Mouse (Mus musculus): ENCODE results near the gene Supt3. TPM values are rescaled to one million over a fixed set of nuclear protein-coding genes. Genes with fewer than 3 reads are reported as not detected.

Supt3 gene
- total RNA-seq, 2 experiments from 2014 or later: 11.0 to 12.0 TPM

DNA sequence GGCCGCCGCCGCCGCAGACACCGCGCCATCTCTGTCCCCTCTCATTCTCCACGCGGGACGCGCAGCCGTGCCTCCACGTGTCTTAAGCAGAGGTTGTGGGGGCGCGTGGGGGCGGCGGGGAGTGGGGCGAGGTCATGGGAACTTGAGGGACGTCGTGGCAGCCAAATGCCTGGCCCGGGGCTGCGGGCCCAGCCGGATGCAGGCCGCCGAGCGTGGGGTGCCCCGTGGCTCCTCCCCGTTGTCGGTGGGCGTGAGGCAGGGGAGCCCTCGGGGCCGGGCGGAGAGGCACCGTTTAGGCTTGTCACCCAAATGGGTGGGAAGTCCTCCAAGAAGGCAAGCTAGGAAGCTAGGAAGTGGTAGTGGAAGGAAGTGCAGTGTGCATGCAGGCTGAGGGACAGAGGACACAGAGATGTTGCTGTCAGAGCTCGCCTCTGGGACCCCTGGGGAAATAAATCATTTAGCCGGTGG lies 419 bp downstream of the Supt3 start:
- peak; percentile 54 for DNase-seq (ENCODE audit: low spot score)
- intact Hi-C loops (cut with DNase I): loop anchor here (2.0 kb wide), 1 partner anchor 43 kb away; no protein-coding TSS in a partner anchor

DNA sequence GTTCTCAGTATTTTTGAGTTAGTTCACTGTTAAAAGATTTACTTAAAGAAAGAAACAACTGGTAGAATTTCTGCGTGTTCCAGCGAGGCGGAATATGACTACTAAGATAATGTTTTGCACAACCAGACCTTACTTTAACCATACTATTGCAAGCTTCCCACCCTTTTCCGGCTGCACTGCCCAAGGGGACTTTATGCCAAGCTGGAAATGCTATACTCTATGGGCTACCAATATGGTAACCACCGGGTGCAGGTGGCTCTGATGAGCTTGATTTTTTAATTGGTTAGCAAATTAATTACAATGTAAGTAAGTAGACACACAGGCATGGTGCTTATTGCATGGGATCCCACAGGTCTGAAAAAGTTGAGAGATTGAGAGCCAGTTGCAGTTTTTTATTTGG lies 1.2 kb downstream of the Supt3 start:
- intact Hi-C loops (cut with DNase I): no loop called here
- no peak for DNase-seq (ENCODE audit: low spot score)

DNA sequence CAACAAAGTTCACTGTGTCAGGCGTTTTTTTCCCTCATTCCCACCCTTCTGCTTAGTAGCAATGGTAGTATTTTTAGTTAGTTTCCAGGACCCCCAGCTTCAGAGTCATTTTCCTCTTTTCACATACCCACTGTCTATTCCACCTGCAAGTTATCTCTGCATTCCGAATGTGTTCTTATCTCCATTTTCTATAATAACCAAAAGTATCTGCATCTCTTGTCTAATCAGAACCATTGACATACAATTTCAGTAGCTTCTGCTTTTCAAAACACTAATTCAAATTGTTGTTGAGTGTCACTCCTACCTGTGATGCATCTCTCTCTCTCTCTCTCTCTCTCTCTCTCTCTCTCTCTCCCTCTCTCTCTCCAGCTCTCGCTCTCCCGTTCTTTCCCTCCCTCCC lies 3.4 kb downstream of the Supt3 start:
- intact Hi-C loops (cut with DNase I): no loop called here
- DNase-seq (ENCODE audit: low spot score): no peak

DNA sequence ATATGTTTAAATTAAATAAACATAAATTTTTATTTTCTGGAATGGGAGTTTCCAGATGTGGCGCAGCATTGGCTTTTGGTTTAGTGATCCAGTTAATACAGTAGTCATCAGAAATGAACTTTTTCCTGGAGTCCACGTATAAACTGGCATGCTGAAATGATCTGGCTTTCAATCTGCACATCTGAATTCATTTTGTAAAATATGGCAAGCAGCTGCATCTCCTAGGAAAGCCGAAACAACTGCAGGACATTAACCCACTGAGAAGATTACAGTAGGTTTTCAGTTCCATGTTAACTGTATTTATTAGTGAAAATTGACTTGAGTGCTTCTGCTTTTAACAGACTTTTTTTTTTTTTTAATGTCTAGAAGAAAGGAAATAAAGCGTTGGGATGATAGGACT lies 5.4 kb downstream of the Supt3 start:
- DNase-seq (ENCODE audit: low spot score): no peak
- intact Hi-C loops (cut with DNase I): no loop called here

DNA sequence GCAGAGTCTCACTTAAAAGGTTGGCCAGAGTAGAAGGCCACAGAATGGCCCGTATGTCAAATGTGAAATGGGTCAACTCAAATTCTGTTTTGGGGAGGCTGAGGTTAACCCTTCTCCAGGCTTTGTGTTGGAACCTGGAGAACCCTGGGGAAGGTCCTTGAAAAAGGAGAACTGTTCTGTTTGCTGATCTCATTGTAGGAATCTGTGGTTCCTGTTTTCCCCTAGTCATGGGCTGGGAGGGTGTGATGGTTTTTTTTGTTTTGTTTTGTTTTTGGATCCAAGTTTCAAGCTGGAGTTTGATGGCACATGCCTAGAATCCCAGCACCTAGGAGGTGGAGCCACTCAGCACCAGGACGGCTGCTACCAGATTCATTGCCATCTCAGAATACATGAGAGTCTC lies 6.2 kb downstream of the Supt3 start:
- intact Hi-C loops (cut with DNase I): no loop called here
- DNase-seq (ENCODE audit: low spot score): no peak

DNA sequence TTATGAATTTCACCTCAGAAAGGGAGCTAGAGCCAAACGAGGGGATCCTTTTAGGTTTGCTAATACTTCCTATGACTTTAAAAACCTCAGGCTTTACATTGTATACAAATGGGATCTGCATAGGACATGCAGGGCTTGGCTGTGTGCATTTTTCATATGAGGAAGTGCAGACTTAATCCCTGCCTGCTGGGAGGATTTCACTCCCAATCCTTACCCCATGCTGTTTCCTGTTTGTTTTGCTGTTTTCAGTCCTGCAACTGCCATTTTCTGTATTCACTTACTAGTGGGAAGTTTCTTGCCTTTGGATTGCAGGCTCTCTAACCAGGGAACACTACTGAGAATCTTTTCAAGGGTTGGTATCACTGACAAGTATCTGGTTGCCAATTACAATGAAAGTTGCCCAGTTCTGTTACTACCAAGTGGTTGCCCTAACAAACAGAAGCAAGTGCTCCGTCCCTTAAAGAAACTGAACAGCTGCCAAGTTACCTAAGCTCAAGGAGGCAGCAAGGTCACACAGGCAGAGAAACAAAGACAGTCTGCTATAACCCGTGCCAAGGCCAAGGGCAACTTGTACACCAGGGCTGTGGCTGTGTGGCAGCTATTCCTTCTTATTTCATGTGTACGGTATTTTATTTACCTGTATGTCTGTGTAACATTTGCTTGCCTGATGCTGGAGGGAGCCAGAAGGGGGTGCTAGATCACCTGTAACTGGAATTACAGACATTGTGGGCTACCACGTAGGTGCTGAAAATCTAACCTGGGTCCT lies 12.2 kb downstream of the Supt3 start:
- intact Hi-C loops (cut with DNase I): no loop called here
- DNase-seq (ENCODE audit: low spot score): no peak

DNA sequence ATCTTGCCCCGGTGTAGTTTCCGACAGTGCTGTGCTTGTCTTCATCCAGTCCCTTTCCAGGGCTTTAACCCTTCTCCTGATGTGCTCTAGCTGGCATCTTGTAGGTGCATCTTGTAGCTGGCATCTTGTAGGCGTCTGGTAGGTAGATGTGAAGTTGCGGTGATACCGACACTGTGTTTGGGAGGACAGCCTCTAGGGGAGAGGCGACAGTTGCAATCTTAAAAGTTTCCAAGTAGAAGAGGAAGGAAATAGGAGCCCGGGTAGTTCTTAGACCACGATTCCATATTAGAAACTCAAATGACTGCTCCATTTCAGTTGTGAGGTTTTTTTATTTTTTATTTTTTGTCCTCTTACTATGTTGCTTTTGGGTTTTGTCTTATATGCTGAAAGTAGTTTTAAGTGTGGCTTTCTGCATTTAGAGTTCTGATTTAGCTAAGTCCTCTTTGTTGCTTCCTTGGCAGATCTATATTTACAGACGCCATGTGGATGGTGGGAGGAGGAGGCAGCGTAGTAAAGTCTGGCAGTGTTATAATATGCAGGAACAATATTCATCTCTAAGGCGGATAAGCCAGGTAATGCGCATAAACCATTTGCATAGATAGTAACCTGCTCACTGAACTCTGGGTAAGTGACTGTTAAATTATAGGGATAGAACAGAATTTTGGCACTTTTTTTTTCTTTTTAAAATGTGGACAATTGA lies 15.4 kb downstream of the Supt3 start:
- DNase-seq (ENCODE audit: low spot score): no peak
- intact Hi-C loops (cut with DNase I): no loop called here

DNA sequence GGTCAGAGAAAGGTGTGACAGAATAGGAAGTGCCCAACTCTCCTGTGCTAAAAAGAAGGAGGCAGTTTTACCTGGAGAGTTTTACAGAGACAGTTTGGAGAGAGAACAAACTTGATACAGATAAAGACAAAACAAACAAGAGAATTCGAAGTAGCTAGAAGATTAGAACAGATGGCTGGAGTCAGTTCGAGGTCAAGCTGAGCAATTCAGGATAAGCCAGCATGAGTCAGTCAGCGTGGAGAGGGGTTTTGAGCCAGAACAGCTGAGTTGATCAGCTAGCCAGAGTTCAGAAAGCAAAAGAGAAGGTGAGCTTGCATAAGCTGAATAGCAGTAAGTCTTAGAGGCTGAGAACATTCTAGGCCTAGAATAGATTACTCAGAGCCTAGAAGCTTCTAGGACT lies 20.4 kb downstream of the Supt3 start:
- DNase-seq (ENCODE audit: low spot score): no peak

DNA sequence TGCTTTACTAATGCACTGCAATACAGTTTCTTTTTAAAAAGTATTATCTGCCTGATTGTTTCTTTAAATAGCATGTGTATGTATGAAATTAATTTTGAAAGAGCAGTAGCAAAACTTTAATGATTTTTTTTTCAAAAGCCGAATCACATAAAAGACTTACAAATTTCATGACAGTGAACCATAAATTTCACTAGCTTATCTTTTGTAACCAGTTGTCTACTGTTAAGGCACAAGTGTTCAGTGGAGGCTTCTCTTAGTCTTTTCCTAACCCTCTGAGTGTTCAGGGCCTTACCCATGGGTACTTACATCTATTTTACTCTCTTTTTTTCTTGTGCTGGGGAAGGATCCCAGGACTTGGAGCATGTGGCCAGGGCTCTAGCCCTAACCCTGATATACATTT lies 30.1 kb downstream of the Supt3 start:
- intact Hi-C loops (cut with DNase I): no loop called here

More for the DNA sequence above, 20.4 kb downstream of the Supt3 start:
- intact Hi-C loops (cut with DNase I): no loop called here

DNA sequence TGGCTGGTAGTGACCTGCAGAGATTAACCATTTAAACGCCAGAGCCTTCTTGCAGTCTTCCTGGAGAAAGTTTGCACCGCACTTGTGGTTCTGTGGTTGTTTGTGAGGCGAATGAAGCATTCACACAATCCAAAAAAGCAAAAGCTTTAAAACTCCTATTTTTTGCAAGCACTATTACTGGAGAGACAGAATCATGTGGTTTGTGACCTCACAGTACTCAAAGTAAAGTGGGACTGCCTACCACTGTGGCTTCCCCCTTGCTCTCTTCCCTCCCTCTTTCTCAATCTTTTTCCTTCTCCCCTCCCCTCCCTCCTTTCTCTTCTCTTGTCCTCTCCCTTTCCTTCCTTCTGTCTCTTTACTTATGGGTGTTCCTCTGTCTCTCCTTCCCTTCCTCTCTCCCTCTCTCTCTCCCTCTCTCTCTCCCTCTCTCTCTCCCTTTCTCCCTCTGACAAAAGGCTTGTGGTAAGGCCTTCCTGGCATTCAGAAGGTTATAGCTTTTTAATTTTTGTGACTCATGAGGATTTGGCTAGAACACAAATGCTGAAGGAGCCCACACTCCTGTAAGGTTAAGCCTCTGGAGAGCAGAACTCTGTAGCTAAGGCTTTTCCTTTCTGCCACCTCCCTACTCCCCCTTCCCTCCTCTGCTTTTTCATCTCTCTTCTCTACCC lies 37.7 kb downstream of the Supt3 start, which contains the start of gene Runx2:
TSS of gene Runx2 (minus strand) at position 290 of the 668 bp plus-strand sequence.
- no peak for DNase-seq (ENCODE audit: low spot score)
- intact Hi-C loops (cut with DNase I): no loop called here

More for the DNA sequence above, 30.1 kb downstream of the Supt3 start:
- DNase-seq (ENCODE audit: low spot score): no peak

DNA sequence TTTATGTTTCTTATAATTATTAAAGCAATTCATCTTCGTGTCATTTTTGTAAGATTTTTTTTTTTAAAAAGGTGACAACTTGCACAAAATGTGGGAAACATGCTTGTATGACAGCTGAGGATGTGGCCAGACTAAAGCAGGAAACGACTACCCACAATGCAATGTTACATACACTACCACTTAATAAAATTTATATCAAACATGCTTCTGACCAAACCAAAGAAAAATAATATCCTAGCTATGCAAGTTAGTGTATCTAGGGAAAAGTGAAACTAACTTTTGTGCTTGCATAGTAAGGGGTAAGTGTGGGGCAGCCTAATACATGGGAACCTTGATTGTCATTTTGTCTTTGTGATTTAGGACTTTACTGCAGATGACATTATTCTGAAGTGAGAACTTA lies 41.9 kb downstream of the Supt3 start:
- intact Hi-C loops (cut with DNase I): no loop called here
- no peak for DNase-seq (ENCODE audit: low spot score)

DNA sequence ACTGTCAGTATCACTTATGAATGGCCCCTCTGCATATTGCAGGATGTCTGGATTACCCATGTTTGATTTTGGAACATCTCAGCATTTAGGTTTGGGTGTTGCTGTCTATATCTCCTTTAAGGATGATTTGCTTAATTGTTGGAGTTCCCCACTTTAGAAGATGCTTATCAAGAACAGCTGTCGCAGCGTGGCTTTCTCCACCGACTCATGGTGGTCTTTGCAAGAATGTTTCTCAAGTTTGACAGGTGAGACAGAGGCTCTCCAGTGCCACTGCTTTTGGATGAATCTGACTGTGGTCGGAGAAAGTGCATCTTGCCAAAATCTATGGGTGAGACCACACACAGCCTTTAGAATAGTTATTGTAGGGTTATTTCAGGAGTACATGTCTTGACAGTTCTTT lies 42.9 kb downstream of the Supt3 start:
- intact Hi-C loops (cut with DNase I): no loop called here
- no peak for DNase-seq (ENCODE audit: low spot score)

DNA sequence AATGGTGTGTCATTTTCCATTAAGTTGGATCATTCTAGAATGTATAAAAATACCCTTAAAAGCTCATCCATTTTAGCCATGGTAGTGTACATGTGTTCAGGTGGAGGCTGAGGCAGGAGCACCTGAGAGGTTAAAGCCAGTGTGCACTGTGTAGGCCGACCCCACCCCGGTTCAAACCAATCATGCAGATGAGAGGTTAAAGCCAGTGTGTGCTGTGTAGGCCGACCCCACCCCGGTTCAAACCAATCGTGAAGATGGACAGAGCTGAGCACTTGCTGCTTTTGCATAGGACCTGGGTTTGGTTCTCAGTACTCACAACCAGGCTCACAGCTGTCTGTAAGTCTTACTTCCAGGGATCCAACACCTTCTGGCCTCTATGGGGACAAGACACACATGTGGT lies 45.0 kb downstream of the Supt3 start:
- intact Hi-C loops (cut with DNase I): no loop called here
- DNase-seq (ENCODE audit: low spot score): no peak

DNA sequence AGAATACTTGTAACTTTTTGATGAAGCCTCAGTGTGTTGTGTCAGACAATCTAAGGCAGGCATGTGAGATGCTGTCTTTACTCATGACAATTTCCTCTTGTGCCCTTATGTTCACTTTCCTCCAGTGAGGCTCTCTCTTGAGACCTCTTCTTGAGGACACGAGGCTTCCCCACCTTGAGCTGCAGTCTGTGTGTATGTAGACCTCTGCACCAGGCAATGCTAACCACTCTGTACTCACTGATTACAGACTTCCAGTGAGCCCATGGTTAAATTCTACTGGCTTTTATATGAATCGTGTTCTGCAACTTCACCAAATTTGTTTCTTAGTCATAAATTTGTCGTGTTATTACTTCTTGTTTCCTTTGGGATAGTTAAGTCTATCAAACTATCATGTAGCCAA lies 50.2 kb downstream of the Supt3 start:
- intact Hi-C loops (cut with DNase I): no loop called here
- no peak for DNase-seq (ENCODE audit: low spot score)

DNA sequence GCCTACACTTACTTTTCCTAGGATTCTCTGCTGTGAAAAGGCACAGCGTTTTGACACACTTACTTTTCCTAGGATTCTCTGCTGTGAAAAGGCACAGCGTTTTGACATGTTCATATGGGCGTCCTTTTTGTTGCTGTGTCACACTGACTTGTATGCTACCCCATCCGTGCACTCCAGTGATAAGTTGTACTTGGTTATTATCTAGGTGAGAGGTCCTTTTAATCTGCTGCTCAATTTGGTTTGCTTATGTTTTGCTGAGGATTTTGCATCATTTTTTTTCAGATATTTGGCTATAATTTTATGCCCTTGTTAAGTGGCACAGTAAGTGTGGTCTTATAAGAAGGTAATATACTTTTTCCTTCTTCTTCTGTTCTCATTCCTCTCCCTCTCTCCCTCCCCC lies 51.0 kb downstream of the Supt3 start:
- intact Hi-C loops (cut with DNase I): no loop called here
- no peak for DNase-seq (ENCODE audit: low spot score)

DNA sequence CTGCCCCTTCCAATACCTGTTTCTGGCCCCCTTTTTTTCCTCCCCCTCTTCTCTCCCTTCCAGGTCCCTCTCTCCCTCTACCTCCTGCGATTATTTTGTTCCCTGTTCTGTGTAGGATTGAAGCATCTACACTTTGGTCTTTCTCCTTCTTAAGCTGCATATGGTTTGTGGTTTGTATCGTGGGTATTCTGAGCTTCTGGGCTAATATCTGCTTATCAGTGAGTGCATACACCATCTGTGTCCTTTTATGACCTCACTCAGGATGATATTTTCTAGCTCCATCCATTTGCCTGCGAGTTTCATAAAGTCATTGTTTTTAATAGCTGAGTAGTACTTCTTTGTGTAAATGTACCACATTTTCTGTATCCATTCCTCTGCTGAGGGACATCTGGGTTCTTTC lies 52.6 kb downstream of the Supt3 start:
- no peak for DNase-seq (ENCODE audit: low spot score)
- intact Hi-C loops (cut with DNase I): no loop called here

DNA sequence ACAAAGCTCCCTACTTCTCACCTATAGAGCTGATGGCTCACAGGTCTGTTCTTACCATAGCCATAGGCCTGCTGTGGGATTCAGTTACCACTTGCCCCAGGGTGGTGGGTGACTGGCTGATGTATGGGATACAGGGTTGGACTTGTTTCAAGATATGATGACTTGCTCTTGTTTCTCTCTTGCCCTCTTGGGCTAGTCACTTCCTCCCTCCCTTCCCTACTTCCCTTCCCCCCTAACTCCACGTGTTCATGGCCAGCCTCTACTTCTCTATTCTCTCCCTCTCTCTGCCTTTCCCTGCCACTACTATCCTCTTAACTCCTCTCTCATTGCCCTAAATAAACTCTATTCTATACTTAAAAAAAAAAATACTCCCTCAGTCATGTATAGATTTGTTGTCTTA lies 54.2 kb downstream of the Supt3 start:
- intact Hi-C loops (cut with DNase I): no loop called here
- DNase-seq (ENCODE audit: low spot score): no peak

DNA sequence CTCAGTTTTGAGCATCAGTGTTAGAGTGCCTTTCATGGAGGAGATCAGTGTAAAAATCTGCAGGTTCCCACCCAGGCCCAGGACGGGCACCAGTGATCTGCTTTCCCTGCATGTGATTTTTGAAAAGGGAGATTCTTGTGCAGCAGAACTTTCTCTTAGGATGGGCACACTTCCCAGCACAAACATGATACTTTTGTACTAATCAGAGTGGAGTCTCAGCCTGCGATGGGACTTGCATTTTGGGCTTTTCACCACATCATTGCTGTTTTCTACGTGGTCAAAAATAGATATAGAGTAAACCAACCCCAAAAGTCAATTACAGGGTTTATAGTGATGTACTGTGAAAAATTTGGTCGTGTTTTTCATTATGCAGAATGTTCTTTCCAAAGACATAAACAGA lies 65.2 kb downstream of the Supt3 start:
- DNase-seq (ENCODE audit: low spot score): no peak
- intact Hi-C loops (cut with DNase I): no loop called here

DNA sequence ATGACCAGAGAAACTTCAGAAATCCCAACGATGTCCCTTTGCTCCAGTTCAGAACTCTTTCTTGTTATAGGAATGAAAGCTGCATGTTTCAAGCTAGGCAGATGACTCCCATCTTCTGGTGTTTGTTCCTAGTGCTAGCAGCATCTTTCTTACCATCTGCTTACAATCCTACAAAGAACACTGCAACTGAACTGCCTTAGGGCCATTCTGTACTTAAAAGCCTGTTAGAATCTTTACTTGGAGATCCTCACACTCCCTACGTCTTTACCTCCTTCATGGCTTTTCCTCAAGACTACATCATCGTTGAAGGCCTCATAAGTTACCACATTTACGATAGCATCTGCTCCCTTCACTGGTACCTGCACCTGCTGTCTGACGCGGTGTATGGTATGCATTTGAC lies 86.2 kb downstream of the Supt3 start:
- intact Hi-C loops (cut with DNase I): no loop called here

DNA sequence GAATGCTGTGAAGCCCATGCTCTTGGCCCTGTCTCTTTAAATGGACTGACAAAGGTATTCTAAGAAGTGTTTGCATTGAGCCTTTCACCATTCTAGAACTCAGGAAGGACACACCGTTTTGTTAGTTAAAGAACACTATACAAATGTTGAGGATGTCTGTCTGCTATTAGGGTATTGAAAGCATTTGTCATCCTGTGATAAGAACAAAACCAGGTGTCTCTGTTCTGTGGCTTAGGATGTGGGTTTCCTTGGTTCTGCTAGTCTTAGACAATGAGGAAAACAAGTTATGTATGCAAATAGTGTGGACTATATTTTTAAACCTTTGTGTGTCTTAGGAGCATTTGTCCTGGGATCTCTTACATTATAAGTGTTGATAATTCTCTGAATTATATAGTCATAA lies 116.6 kb downstream of the Supt3 start:
- intact Hi-C loops (cut with DNase I): no loop called here

More for the DNA sequence above, 86.2 kb downstream of the Supt3 start:
- no peak for DNase-seq (ENCODE audit: low spot score)

DNA sequence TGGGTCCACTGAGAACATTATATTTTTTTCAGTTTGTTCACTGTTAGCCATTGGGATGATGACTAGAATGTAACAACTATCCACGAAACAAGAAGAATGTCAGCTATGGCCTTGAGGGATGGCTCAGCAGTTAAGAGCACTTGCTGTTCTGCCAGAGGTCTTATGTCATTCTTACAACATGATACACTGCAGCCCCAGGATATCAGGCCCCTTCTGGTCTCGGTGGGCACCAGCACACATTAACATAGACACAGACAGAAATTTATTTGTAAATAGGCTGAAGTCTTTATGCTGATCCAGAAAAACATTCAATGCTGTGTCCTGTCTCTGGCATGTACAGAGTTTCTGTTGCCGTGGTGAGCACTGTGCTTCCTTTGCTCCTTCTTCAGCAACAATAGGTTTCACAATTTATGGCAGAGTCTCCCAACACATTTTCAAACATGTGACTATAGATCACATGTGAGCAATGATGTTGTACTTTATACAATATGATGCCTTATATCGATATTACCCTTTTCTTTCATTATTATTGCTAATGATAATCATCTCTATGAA lies 166.7 kb downstream of the Supt3 start:
- DNase-seq (ENCODE audit: low spot score): no peak
- intact Hi-C loops (cut with DNase I): no loop called here

More for the DNA sequence above, 116.6 kb downstream of the Supt3 start:
- DNase-seq (ENCODE audit: low spot score): no peak
